Mouse (Mus musculus) cerebral cortex, adult 2 months (tissue): ENCODE data around the gene Apoc3.

Experiments
- WGBS: fragments of 180-500 bp; shearing (Covaris S2); methylation state at CpG from one replicate; pipeline ENCODE4 v1.1.7; 2018; 5-methylcytosine and 5-hydroxymethylcytosine counted together

Gene Apoc3

GRCm38 (mm10) chr9:46194809-46195208, 40.6 kb downstream of the Apoc3 start:
- WGBS, result 82% methylated on average over 9 of the region's 9 CpGs

GRCm38 (mm10) chr9:46192642-46193041, 42.8 kb downstream of the Apoc3 start:
- 91% methylated on average over 6 of the region's 6 CpGs for WGBS

DNA sequence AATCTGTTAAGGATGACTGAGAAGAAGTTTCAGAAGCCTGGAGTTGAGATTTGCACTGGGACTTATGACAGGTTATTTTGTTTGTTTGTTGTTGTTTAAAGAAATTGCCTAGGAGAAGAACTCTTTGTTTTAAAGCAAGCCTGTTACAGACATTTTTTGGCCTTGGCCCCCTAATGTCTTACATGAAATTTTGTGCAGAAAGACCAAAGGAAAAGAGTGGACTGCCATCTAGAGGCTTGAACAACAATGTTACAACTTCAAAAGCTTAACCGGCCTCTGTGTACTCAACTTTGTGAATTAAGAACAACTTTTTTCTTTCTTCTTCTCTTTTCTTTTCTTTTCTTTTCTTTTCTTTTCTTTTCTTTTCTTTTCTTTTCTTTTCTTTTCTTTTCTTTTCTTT, 43.8 kb downstream of the Apoc3 start:
- WGBS, result 6% methylated on average over 1 of the region's 1 CpGs

GRCm38 (mm10) chr9:46191234-46191633, 44.2 kb downstream of the Apoc3 start:
- WGBS, result 68% methylated on average over 8 of the region's 8 CpGs

GRCm38 (mm10) chr9:46189381-46189780, 46.1 kb downstream of the Apoc3 start:
- WGBS, result 76% methylated on average over 10 of the region's 10 CpGs

DNA sequence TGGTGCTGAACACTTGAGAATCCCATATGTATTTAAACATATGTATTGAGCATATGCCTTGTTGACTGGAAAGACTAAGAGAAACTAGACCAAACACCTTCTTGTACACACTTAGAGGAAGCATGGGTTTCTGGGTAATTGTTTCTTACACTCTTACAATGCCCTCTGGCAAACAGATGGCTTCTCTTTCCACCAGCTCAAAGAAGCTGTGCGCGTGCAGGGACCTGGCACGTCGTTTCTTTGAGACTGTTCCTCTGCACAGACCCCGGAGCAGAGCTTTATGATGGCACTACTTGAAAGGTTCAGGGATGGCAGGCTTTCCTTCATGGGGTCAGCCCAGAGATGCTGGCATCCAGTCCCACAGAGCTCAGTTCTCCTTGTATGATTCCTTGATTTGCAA, 46.5 kb downstream of the Apoc3 start:
- WGBS, result 49% methylated on average over 5 of the region's 5 CpGs

DNA sequence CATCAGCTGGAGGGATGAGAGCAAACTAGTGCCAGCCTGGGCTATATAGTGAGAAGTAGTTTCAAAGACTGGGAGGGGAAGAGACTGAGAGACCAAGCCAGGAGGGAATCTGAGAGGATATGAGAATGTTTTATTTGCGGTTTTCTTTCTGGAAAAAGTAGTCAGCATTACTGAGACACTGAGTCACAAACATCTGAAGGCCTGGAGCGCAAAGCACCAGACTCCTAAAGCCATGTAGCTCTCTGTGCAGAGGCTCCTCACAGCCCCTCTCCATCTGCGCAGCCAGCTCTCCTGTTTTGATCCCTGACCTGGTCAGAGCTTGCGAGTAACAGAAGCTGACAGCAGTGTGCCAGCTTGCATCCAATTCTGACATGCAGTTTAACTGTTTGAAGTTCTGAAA, 47.1 kb downstream of the Apoc3 start:
- WGBS, result 77% methylated on average over 4 of the region's 4 CpGs

GRCm38 (mm10) chr9:46186387-46186786, 49.0 kb downstream of the Apoc3 start:
- 84% methylated on average over 1 of the region's 1 CpGs for WGBS

DNA sequence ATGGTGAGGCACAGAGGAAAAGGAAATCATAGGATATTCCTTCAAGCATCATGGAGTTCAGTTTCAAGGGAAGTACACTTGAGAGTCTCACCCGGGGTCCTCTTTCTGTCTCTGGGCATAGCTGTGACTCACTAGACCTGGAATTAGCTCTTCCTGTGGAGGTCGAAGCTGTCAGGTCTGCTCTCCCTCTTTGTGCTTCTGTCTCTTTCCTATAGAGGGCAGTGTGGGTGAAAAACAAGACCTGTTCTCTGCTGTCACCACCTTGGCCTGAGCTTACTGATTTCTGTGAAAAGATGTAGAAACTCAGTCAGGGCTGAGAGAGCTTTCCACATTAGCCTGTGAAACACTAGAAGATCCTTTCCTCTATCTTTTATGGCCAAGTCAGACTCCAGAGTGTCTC, 50.2 kb downstream of the Apoc3 start:
- WGBS, result 38% methylated on average over 2 of the region's 2 CpGs

- WGBS, result 71% methylated on average over 5 of the region's 5 CpGs
Observed at GRCm38 (mm10) chr9:46184542-46184941, 50.9 kb downstream of the Apoc3 start.
